Mouse (Mus musculus) kidney, adult 11 months (tissue): ENCODE results near the gene Pgm2.

Source experiments
- DNase-seq: peaks from one replicate; pipeline ENCODE4 v3.0.0; 2022

The Pgm2 gene

GRCm38 (mm10) chr5:64092748-64093292 lies at the start of gene Pgm2:
Gene Pgm2, plus strand, starts transcription at chr5:64092950.
- DNase-seq = peak; percentile 78

- DNase-seq = no peak
Observed at GRCm38 (mm10) chr5:64043694-64044453, 48.9 kb upstream of the Pgm2 start.

GRCm38 (mm10) chr5:64044790-64045189 lies 48.0 kb upstream of the Pgm2 start:
- no peak for DNase-seq

- DNase-seq = peak; percentile 61
Observed at GRCm38 (mm10) chr5:64045502-64045901, 47.2 kb upstream of the Pgm2 start.

GRCm38 (mm10) chr5:64046995-64047394 lies 45.8 kb upstream of the Pgm2 start:
- DNase-seq = no peak

GRCm38 (mm10) chr5:64047921-64048320 lies 44.8 kb upstream of the Pgm2 start:
- DNase-seq = no peak

- DNase-seq = no peak
Observed at GRCm38 (mm10) chr5:64048605-64049004, 44.1 kb upstream of the Pgm2 start.

GRCm38 (mm10) chr5:64049256-64049655 lies 43.5 kb upstream of the Pgm2 start:
- no peak for DNase-seq

GRCm38 (mm10) chr5:64053010-64053409 lies 39.7 kb upstream of the Pgm2 start:
- no peak for DNase-seq

GRCm38 (mm10) chr5:64056210-64056609 lies 36.5 kb upstream of the Pgm2 start:
- no peak for DNase-seq

- no peak for DNase-seq
Observed at GRCm38 (mm10) chr5:64060881-64061280, 31.9 kb upstream of the Pgm2 start.

- DNase-seq = no peak
Observed at GRCm38 (mm10) chr5:64061643-64062042, 31.1 kb upstream of the Pgm2 start.

- no peak for DNase-seq
Observed at GRCm38 (mm10) chr5:64062882-64063621, 29.7 kb upstream of the Pgm2 start.

- no peak for DNase-seq
Observed at GRCm38 (mm10) chr5:64063622-64064355, 29.0 kb upstream of the Pgm2 start.

- no peak for DNase-seq
Observed at GRCm38 (mm10) chr5:64064401-64064800, 28.3 kb upstream of the Pgm2 start.

- no peak for DNase-seq
Observed at GRCm38 (mm10) chr5:64065497-64066046, 27.2 kb upstream of the Pgm2 start.

- no peak for DNase-seq
Observed at GRCm38 (mm10) chr5:64066159-64066558, 26.6 kb upstream of the Pgm2 start.

GRCm38 (mm10) chr5:64067576-64067975 lies 25.2 kb upstream of the Pgm2 start:
- DNase-seq = no peak

GRCm38 (mm10) chr5:64070081-64070673 lies 22.6 kb upstream of the Pgm2 start:
- DNase-seq = peak; percentile 71

- no peak for DNase-seq
Observed at GRCm38 (mm10) chr5:64070742-64071476, 21.8 kb upstream of the Pgm2 start.

GRCm38 (mm10) chr5:64074455-64074854 lies 18.3 kb upstream of the Pgm2 start:
- DNase-seq = no peak

GRCm38 (mm10) chr5:64075506-64075905 lies 17.2 kb upstream of the Pgm2 start:
- DNase-seq = no peak
